Mouse (Mus musculus): Measurements from ENCODE around the gene Wfdc9.

DNA sequence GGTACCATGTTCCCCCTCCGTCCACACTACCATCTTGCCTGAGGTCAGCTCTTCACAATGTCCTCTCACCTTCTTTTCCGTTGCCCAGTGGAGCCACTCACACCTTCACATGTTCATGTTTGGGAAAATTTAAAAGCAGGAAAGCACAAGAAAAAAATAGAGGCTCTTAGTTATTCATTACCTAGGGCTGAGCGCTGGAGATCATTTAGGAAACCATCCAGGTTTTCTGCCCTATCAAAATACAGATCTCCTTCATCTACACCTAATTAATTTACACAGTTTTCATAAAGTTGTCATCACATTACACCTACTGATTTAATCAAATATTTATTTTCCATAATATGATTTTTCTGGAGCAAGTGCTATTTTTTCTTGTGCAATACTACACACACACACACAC is 17.7 kb downstream of the Wfdc9 start, which contains the start of gene Wfdc16:
- no peak for TF ChIP-seq CTCF (IDR thresholded peaks at IDR 0.05)
- TF ChIP-seq POLR2A (IDR thresholded peaks at IDR 0.05; ENCODE audit: insufficient read depth, low read depth, low read length) = no peak
- TF ChIP-seq EP300 (IDR thresholded peaks at IDR 0.05; ENCODE audit: insufficient read depth, low read depth, low read length) = no peak
